Mouse (Mus musculus): ENCODE results near the gene Aldh2.

Aldh2 gene

GRCm38 (mm10) chr5:121575867-121576266, 17.8 kb downstream of the Aldh2 start:
- no peak for TF ChIP-seq GATA4 (IDR thresholded peaks at IDR 0.05; ENCODE audit: insufficient replicate concordance, low read length)

DNA sequence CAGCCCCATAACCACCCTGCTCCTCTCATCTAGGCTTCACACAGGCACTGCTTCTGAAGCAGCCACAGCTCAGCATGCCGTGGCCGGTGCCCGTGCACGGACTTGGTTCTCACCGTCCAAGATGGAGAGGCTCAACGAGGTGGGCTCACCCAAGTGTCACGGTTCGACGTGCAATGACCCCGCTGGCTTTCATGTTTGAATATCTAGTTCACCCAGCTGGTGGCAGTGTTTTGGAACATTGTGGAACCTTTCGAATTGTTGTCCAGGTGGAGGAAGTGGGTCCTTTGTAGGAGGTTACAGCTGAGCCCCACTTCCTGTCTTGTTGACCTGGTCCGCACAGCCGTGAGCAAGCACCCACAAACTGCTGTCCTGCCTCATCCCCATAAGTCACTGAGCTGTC, 19.5 kb downstream of the Aldh2 start:
- no peak for TF ChIP-seq GATA4 (IDR thresholded peaks at IDR 0.05; ENCODE audit: insufficient replicate concordance, low read length)

GRCm38 (mm10) chr5:121570787-121571186, 22.8 kb downstream of the Aldh2 start:
- no peak for TF ChIP-seq GATA4 (IDR thresholded peaks at IDR 0.05; ENCODE audit: insufficient replicate concordance, low read length)

- no peak for TF ChIP-seq GATA4 (IDR thresholded peaks at IDR 0.05; ENCODE audit: insufficient replicate concordance, low read length)
Observed at GRCm38 (mm10) chr5:121569881-121570420, 23.7 kb downstream of the Aldh2 start.

GRCm38 (mm10) chr5:121566035-121566681, 27.5 kb downstream of the Aldh2 start:
- no peak; the same call in 1 of the 2 replicates for TF ChIP-seq GATA4 (IDR thresholded peaks at IDR 0.05; ENCODE audit: insufficient replicate concordance, low read length)

GRCm38 (mm10) chr5:121564468-121564895, 29.1 kb downstream of the Aldh2 start:
- TF ChIP-seq GATA4 (IDR thresholded peaks at IDR 0.05; ENCODE audit: insufficient replicate concordance, low read length): no peak; the same call in 1 of the 2 replicates

DNA sequence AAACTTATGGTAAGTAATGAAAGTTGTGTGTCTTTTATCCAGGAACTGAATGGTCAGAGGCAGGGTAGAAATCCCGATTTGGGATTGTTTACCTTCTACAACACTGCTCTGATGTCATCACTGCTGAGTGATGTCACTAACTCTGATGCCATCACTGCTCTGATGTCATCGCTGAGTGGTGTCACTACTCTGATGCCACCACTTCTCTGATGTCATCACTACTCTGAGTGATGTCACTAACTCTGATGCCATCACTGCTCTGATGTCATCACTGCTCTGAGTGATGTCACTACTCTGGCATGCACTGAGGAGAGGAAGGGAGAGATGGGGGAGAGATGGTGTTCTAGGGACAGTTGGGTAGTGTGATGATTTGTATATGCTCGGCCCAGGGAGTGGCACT, 31.2 kb downstream of the Aldh2 start:
- no peak for TF ChIP-seq GATA4 (IDR thresholded peaks at IDR 0.05; ENCODE audit: insufficient replicate concordance, low read length)

DNA sequence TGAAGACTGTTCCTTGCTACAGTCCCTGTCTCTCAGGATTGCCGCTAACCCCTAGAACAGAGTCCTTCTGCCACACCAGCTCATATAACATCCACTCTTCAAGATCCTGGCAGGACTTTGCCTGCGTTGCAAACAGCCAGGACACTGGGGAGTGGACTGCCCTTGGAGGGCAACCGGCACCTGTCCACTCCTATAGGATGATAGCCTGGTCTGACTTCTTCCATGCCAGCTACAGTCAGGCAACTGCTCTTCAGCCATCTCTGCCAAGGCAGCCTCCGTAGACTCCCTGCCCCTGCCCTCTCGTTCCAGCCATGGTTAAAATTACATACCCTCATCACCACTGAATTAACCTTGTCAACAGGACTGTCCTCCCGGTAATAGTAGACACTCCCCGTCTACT, 44.4 kb downstream of the Aldh2 start:
- TF ChIP-seq GATA4 (IDR thresholded peaks at IDR 0.05; ENCODE audit: insufficient replicate concordance, low read length): no peak

GRCm38 (mm10) chr5:121547084-121547483, 46.5 kb downstream of the Aldh2 start:
- TF ChIP-seq GATA4 (IDR thresholded peaks at IDR 0.05; ENCODE audit: insufficient replicate concordance, low read length): no peak

DNA sequence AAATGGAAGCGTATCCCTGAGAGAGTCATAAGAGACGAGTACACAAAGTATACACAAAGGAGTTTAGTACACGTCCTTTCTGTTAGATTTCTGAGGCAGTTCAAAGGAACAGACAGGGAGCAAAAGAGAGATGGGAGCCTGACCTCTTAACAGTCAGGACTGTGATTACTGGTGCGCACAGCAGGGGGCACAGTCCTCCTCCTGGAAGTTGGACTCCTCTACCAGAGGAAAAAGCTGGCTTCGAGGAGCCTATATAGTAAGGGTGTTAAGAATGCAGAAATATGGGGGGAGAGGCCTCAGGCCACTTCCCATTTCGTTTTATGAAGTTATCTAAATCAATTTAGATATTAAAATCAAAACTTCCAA, 47.1 kb downstream of the Aldh2 start:
- no peak for TF ChIP-seq GATA4 (IDR thresholded peaks at IDR 0.05; ENCODE audit: insufficient replicate concordance, low read length)

GRCm38 (mm10) chr5:121545793-121546529, 47.7 kb downstream of the Aldh2 start, which contains the start of gene Mapkapk5:
Mapkapk5 (minus strand) TSS chr5:121545905.
- peak; percentile 73; the same call in 1 of the 2 replicates for TF ChIP-seq GATA4 (IDR thresholded peaks at IDR 0.05; ENCODE audit: insufficient replicate concordance, low read length)

GRCm38 (mm10) chr5:121544910-121545792, 48.5 kb downstream of the Aldh2 start, which contains the start of the genes Adam1a and Gm42878:
Adam1a (minus strand) TSS chr5:121545482.
Gm42878 (minus strand) TSS chr5:121545482.
- TF ChIP-seq GATA4 (IDR thresholded peaks at IDR 0.05; ENCODE audit: insufficient replicate concordance, low read length): no peak

GRCm38 (mm10) chr5:121543370-121543769, 50.3 kb downstream of the Aldh2 start:
- TF ChIP-seq GATA4 (IDR thresholded peaks at IDR 0.05; ENCODE audit: insufficient replicate concordance, low read length): no peak

DNA sequence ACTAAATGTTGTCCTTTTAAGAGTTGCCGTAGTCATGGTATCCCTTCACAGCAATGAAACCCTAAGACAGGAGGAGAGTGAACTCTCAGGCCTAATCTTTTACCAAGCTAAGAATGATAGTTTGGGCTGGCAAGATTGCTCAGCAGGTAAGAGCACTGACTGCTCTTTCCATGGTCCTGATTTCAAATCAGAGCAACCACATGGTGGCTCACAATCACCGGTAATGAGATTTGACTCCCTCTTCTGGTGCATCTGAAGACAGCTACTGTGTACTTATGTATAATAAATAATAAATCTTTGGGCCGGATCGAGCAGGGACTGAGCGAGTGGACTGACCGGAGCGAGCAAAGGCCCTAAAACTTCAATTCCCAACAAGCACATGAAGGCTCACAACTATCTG, 52.4 kb downstream of the Aldh2 start:
- no peak for TF ChIP-seq GATA4 (IDR thresholded peaks at IDR 0.05; ENCODE audit: insufficient replicate concordance, low read length)

DNA sequence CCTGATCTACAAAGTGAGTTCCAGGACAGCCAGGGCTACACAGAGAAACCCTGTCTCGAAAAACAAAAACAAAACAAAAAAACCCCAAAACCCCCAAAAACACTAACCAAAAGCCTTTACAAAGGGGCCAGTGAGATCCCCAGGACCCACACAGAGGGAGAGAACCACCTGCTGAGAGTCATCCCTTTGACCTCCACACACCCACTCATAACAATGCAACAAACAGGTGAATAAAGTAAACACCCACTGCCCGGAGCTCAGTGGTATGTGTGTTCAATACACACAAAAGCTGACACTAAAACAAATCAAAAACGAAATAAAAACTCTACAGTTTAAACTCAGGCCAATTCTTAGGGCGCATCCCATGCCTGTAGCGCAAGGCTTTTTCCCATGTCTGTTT, 53.6 kb downstream of the Aldh2 start:
- TF ChIP-seq GATA4 (IDR thresholded peaks at IDR 0.05; ENCODE audit: insufficient replicate concordance, low read length): no peak
